Mouse (Mus musculus) midbrain, postnatal 0 days (tissue): Measurements from ENCODE around the gene Ubxn2a. TPM values are rescaled to one million over a fixed set of nuclear protein-coding genes. Genes with fewer than 3 reads are reported as not detected.
"Not testable (repeated sequence)": the region's sequence is repeated elsewhere in the genome, so short reads cannot be mapped to it uniquely, and the experiment has no call there.

ENCODE experiments used
- ATAC-seq: fragments of 200-750 bp; cut with Nextera tagmentation; 2 replicates; pipeline ENCODE4 v1.8.0; 2017; ENCODE audit warnings: moderate number of reproducible peaks, mild to moderate bottlenecking, moderate TSS enrichment, moderate library complexity; ENCODE audit not compliant: low FRiP score
- DNase-seq: peaks from one replicate; pipeline ENCODE4 v3.0.0-alpha.2; 2015; ENCODE audit warnings: low spot score
- H3K27ac ChIP-seq: fragments of 300-500 bp; sonication (generic); 2 replicates; pipeline ENCODE4 v1.5.1; 2014; ENCODE audit warnings: low read depth, mild to moderate bottlenecking, low read length, mixed read lengths
- H3K27me3 ChIP-seq: fragments of 300-500 bp; sonication (generic); 2 replicates; pipeline ENCODE4 v1.6.1; 2014; ENCODE audit warnings: low read length, control low read depth, mixed read lengths; ENCODE audit not compliant: insufficient read depth
- H3K36me3 ChIP-seq: fragments of 300-500 bp; sonication (generic); 2 replicates; pipeline ENCODE4 v1.6.1; 2014; ENCODE audit warnings: low read length, control low read depth, mixed read lengths; ENCODE audit not compliant: insufficient read depth
- H3K4me1 ChIP-seq: fragments of 300-500 bp; sonication (generic); 2 replicates; pipeline ENCODE4 v1.6.1; 2014; ENCODE audit warnings: mild to moderate bottlenecking, control low read depth, antibody characterized with exemption, low read length, mixed read lengths; ENCODE audit not compliant: insufficient read depth
- H3K4me2 ChIP-seq: fragments of 300-500 bp; sonication (generic); 2 replicates; pipeline ENCODE4 v1.6.1; 2014; ENCODE audit warnings: low read depth, mild to moderate bottlenecking, low read length, mixed read lengths; ENCODE audit not compliant: poor library complexity, severe bottlenecking
- H3K4me3 ChIP-seq: fragments of 300-500 bp; sonication (generic); 2 replicates; pipeline ENCODE4 v1.5.1; 2014; ENCODE audit warnings: low read depth, mild to moderate bottlenecking, low read length, moderate library complexity
- H3K9ac ChIP-seq: fragments of 300-500 bp; sonication (generic); replicated peaks from 2 replicates; pipeline ENCODE4 v1.6.1; 2014; ENCODE audit warnings: mild to moderate bottlenecking, low read length, moderate library complexity, mixed read lengths; ENCODE audit not compliant: poor library complexity, severe bottlenecking
- H3K9me3 ChIP-seq: fragments of 300-500 bp; sonication (generic); 2 replicates; pipeline ENCODE4 v1.6.1; 2016; ENCODE audit warnings: low read length, control low read depth
- CTCF ChIP-seq: IDR thresholded peaks from 2 replicates; pipeline ENCODE4 v1.5.1; 2016; ENCODE audit warnings: antibody characterized with exemption, mild to moderate bottlenecking
- WGBS: fragments of 180-500 bp; shearing (Covaris S2); extraction: QIAGEN DNeasy Blood & Tissue Kit; methylation state at CpG from one replicate; pipeline ENCODE4 v1.1.7; 2014; 5-methylcytosine and 5-hydroxymethylcytosine counted together
- polyA plus RNA-seq: library from polyadenylated mRNA; unstranded; fragments of >200 nt; fragmentation: Nextera tagmentation; extraction: Ambion mirVana; gene quantifications from 2 replicates; pipeline ENCODE4 v1.2.1, GENCODE M21; 2015
- total RNA-seq: library from RNA; depleted of rRNA; stranded (reverse); fragments of >200 nt; gene quantifications from 2 replicates; pipeline ENCODE4 v1.2.3, GENCODE M21; 2014

Ubxn2a gene
- total and polyA plus RNA-seq, 2 experiments from 2014 or later = 26.6 to 40.9 TPM

DNA sequence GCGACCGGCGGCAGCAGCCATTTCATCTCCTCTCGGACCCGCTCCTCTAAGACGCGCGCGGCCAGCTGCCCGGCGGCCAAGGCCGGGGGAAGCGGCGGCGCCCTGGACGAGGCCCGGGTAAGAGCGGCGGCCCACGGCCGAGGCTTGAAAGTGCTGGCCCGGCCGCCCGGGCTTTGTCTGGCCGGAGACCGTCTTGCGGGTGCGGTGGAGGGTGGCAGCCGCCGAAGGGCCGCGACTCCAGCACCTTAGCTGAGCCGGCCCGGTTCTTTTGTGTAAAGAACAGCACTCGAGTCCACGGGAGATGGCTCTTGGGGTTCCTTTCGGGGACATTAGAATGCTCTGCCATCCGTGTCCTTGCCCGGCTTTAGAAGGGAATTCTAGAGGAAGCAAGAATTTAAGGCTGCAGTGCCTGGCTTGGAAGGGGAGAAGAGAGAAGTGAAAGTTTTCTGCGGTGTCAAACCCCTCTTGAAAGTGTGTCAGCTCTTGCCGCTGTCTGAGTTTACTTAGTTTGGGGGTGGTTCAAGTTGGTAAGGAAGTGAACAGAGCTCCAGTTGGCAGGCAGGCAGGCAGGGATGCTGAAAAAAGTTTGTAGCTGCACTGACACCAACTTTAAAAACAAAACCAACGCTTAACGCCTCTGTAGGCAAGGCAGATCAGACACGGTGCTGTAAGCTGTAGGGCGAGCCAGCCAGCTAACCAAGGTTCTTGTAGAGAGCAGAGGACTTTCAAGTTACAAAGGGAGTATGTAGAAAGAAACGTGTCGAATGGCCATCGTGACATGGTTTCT is 10.5 kb upstream of the Ubxn2a start:
- no peak for TF ChIP-seq CTCF
- H3K27me3 ChIP-seq = no peaks in the 10 kb centered on the region
- ATAC-seq = peak; percentile 62; the same call in 1 of the 2 replicates

GRCm38 (mm10) chr12:4916994-4917804 is 9.7 kb upstream of the Ubxn2a start, which contains the start of gene Atad2b:
Gene Atad2b (plus strand): TSS chr12:4917353.
- no peaks in the 10 kb centered on the region for H3K9me3 ChIP-seq
- H3K4me3 ChIP-seq = peak within 1 kb of the TSS; percentile 78
- H3K4me2 ChIP-seq = peak within 1 kb of the TSS; percentile 76
- H3K27ac ChIP-seq = peak within 1 kb of the TSS; percentile 93
- H3K4me1 ChIP-seq = peaks cover 4% of the 10 kb centered on the region; the same call in 1 of the 2 replicates
- DNase-seq (peak; percentile 97), ATAC-seq (peak; percentile 97)
- under 1% methylated on average over 77 of the region's 89 CpGs for WGBS
- no peaks in the 10 kb centered on the region for H3K36me3 ChIP-seq
- TF ChIP-seq CTCF = peak; percentile 93
- peak within 1 kb of the TSS; percentile 92 for H3K9ac ChIP-seq
- no peaks in the 10 kb centered on the region for H3K27me3 ChIP-seq

More for the DNA sequence above, 10.5 kb upstream of the Ubxn2a start:
- no peaks in the 10 kb centered on the region for H3K36me3 ChIP-seq
- peaks cover 4% of the 10 kb centered on the region; the same call in 1 of the 2 replicates for H3K4me1 ChIP-seq
- peak overlapping the region; percentile 78 for H3K4me3 ChIP-seq
- peak overlapping the region; percentile 93 for H3K27ac ChIP-seq
- H3K9ac ChIP-seq = peak overlapping the region; percentile 92
- DNase-seq = peak; percentile 42
- WGBS = under 1% methylated on average over 48 of the region's 48 CpGs
- no peaks in the 10 kb centered on the region for H3K9me3 ChIP-seq
- H3K4me2 ChIP-seq = peak overlapping the region; percentile 76

DNA sequence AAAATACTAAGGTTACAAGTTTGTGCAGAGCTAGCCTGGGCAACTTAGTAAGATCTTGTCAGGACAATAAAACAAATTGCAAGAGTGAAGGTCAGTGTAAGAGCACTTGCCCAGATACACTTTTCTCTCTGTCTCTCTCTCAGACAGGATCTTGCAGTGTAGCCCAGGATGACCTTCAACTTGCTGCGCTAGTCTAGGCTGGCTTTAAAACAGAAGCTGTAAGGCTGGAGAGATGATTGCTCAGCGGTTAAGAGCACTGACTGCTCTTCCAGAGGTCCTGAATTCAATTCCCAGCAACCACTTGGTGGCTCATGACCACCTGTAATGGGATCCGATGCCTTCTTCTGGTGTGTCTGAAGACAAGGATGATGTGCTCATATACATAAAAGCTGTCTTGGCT is 7.4 kb upstream of the Ubxn2a start:
- peaks cover 4% of the 10 kb centered on the region; the same call in 1 of the 2 replicates for H3K4me1 ChIP-seq
- H3K4me2 ChIP-seq = no peak overlapping the region
- ATAC-seq = no peak
- TF ChIP-seq CTCF = no peak
- no peak overlapping the region for H3K4me3 ChIP-seq
- H3K27me3 ChIP-seq = no peaks in the 10 kb centered on the region
- WGBS = 85% methylated on average over 3 of the region's 3 CpGs
- no peaks in the 10 kb centered on the region for H3K9me3 ChIP-seq
- H3K27ac ChIP-seq = no peak overlapping the region
- no peaks in the 10 kb centered on the region for H3K36me3 ChIP-seq
- DNase-seq = no peak
- H3K9ac ChIP-seq = no peak overlapping the region

DNA sequence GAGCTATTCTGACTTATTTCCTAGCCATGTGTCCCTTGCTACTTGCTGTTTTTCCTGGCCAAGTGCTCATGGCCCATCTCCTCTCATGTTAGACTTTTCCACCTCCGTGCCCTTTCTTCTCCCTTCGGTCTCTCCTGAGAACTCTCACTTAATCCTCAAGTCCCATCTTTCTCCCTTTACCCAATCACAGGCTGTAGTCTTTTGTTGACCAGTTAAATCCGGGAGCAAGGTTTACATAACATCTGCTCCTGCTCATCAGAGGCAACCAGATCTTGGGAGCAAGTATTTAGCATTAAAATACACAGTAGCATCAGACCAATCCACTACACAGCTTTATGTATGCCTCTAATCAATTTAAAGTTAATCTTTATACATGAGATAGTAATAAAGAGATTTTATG is 6.9 kb upstream of the Ubxn2a start:
- H3K36me3 ChIP-seq = no peaks in the 10 kb centered on the region
- no peak overlapping the region for H3K4me3 ChIP-seq
- no peak overlapping the region for H3K27ac ChIP-seq
- ATAC-seq (no peak), DNase-seq (no peak)
- no peaks in the 10 kb centered on the region for H3K27me3 ChIP-seq
- 19% methylated on average over 3 of the region's 3 CpGs for WGBS
- H3K9me3 ChIP-seq = no peaks in the 10 kb centered on the region
- H3K9ac ChIP-seq = no peak overlapping the region
- peaks cover 4% of the 10 kb centered on the region; the same call in 1 of the 2 replicates for H3K4me1 ChIP-seq
- no peak for TF ChIP-seq CTCF
- H3K4me2 ChIP-seq = no peak overlapping the region

GRCm38 (mm10) chr12:4911716-4912115 is 4.2 kb upstream of the Ubxn2a start:
- no peaks in the 10 kb centered on the region for H3K4me1 ChIP-seq
- H3K4me3 ChIP-seq = no peak overlapping the region
- no peak overlapping the region for H3K27ac ChIP-seq
- no peaks in the 10 kb centered on the region for H3K36me3 ChIP-seq
- no peak for TF ChIP-seq CTCF
- no peaks in the 10 kb centered on the region for H3K9me3 ChIP-seq
- 85% methylated on average over 4 of the region's 4 CpGs for WGBS
- no peaks in the 10 kb centered on the region for H3K27me3 ChIP-seq
- ATAC-seq (no peak), DNase-seq (no peak)
- no peak overlapping the region for H3K4me2 ChIP-seq
- no peak overlapping the region for H3K9ac ChIP-seq

DNA sequence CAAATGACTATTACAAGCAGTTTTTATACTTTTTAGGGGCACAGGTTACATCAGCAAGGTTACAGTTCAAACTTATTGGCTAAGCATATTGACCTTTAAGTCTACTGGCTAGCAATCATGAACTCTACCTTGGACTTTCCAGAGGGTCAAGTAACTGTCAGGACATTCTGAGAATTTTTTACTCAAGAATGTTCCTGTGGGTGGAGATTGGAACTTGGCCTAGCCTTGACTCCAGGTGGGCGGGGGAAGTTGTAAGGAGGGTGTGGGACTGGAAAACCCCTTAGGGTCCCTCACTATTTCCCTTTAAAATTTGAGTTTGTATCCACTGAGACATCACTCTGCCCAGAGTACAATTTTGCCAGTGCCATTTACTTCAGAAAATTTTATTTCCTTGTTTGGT is 3.0 kb upstream of the Ubxn2a start:
- H3K27ac ChIP-seq, ATAC-seq, H3K36me3 ChIP-seq, H3K4me1 ChIP-seq, H3K9me3 ChIP-seq, H3K9ac ChIP-seq, DNase-seq, H3K4me3 ChIP-seq, H3K27me3 ChIP-seq, H3K4me2 ChIP-seq: not testable (repeated sequence)
- 97% methylated on average over 1 of the region's 1 CpGs for WGBS
